Mouse (Mus musculus) hindbrain, embryonic 13.5 days (tissue): Measurements from ENCODE around the gene Cdkn2b. TPM values are rescaled to one million over a fixed set of nuclear protein-coding genes. Genes with fewer than 3 reads are reported as not detected.

ENCODE experiments used
- ATAC-seq: fragments of 200-750 bp; cut with Nextera tagmentation; 2 replicates; pipeline ENCODE4 v1.8.0; 2017; ENCODE audit warnings: moderate TSS enrichment; ENCODE audit not compliant: low FRiP score
- H3K27ac ChIP-seq: fragments of 300-500 bp; sonication (generic); 2 replicates; pipeline ENCODE4 v1.5.1; 2015; ENCODE audit warnings: inconsistent platforms, mild to moderate bottlenecking, moderate library complexity
- H3K27me3 ChIP-seq: fragments of 300-500 bp; sonication (generic); 2 replicates; pipeline ENCODE4 v1.6.1; 2015; ENCODE audit warnings: mild to moderate bottlenecking, inconsistent platforms
- H3K36me3 ChIP-seq: fragments of 300-500 bp; sonication (generic); 2 replicates; pipeline ENCODE4 v1.6.1; 2015; ENCODE audit warnings: mild to moderate bottlenecking, inconsistent platforms
- H3K4me1 ChIP-seq: fragments of 300-500 bp; sonication (generic); replicated peaks from 2 replicates; pipeline ENCODE4 v1.6.1; 2015; ENCODE audit warnings: inconsistent platforms
- H3K4me2 ChIP-seq: fragments of 300-500 bp; sonication (generic); 2 replicates; pipeline ENCODE4 v1.6.1; 2015; ENCODE audit warnings: inconsistent platforms, mild to moderate bottlenecking, moderate library complexity
- H3K4me3 ChIP-seq: fragments of 300-500 bp; sonication (generic); 2 replicates; pipeline ENCODE4 v1.5.1; 2015; ENCODE audit warnings: mild to moderate bottlenecking, inconsistent platforms
- H3K9ac ChIP-seq: fragments of 300-500 bp; sonication (generic); 2 replicates; pipeline ENCODE4 v1.6.1; 2015; ENCODE audit warnings: mild to moderate bottlenecking, inconsistent platforms
- H3K9me3 ChIP-seq: fragments of 300-500 bp; sonication (generic); 2 replicates; pipeline ENCODE4 v1.6.1; 2016; ENCODE audit warnings: inconsistent platforms
- WGBS: fragments of 180-500 bp; shearing (Covaris S2); methylation state at CpG from one replicate; pipeline ENCODE4 v1.1.7; 2015; 5-methylcytosine and 5-hydroxymethylcytosine counted together
- polyA plus RNA-seq: library from polyadenylated mRNA; unstranded; fragments of >200 nt; fragmentation: Nextera tagmentation; extraction: Ambion mirVana; gene quantifications from 2 replicates; pipeline ENCODE4 v1.2.1, GENCODE M21; 2015

The Cdkn2b gene
- polyA plus RNA-seq, 1 experiment from 2014 or later, result 0.86 TPM

GRCm38 (mm10) chr4:89257768-89258167 lies 53.1 kb downstream of the Cdkn2b start:
- no peaks in the 10 kb centered on the region for H3K9me3 ChIP-seq
- H3K27me3 ChIP-seq, result no peaks in the 10 kb centered on the region
- no peak overlapping the region for H3K27ac ChIP-seq
- H3K4me1 ChIP-seq, result no peaks in the 10 kb centered on the region
- H3K9ac ChIP-seq, result no peak overlapping the region
- H3K4me3 ChIP-seq, result no peak overlapping the region
- 86% methylated on average over 1 of the region's 1 CpGs for WGBS
- no peaks in the 10 kb centered on the region for H3K36me3 ChIP-seq
- no peak overlapping the region for H3K4me2 ChIP-seq
- ATAC-seq, result no peak

Other genes starting within 250 kb of the Cdkn2b start
- gene Mtap, start 173.9 kb downstream of the Cdkn2b start, polyA plus RNA-seq, result 25.9 and 27.1 TPM in 2 replicates
- gene Cdkn2a, start 16.4 kb downstream of the Cdkn2b start, polyA plus RNA-seq, result not detected in 2 replicates